Mouse (Mus musculus): ENCODE measurements around the gene Frmd8.

Gene Frmd8

DNA sequence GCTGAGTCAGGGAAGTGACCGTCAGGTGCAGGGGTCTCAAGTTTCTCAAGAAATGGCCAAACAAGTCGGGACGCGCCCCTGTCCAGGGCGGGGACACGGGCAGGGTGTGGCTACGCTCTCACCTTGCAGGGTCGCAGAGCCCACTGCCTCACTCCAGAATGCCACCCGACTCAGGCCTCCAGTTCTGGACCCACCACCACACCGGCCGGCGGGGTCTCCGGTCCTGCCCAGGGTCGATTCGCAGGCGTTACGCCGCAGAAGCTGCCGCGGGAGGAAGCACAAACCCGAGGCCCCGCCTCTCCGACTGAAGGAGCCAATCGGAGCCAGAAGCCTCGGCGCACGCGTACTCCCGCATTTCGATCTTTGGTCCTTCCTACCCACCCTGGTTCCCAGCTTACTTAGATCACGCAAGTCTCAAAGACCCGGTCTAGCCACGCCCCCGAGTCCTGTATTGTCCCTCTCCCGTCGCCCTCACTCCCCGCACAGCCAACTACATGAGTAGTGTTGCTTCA lies at the start of gene Frmd8:
TSS of gene Frmd8 (minus strand) at position 306 of the 512 bp plus-strand sequence.
- in situ Hi-C loops (cut with MboI), result no loop called here

DNA sequence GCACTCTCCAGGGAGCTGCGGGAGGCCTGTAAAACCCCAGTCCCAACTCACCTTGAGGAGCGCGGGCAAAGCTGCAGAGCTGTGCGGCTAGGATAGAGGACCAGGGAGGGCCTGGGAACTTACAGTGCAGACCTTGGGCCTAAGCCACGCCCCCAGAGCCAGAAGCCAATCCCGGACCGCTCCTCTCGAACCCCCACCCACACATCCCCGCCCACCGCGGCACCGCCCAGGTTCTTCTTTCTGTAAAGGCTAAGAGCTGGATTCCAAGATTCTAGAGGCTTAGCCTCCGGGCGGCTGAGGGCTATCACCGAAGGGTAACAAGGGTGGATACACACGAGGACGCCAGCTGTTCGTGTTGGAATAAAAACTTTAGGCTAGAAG lies 49.6 kb upstream of the Frmd8 start, which contains the start of gene Cdc42ep2:
TSS of gene Cdc42ep2 (minus strand) at position 104 of the 381 bp plus-strand sequence.
- in situ Hi-C loops (cut with MboI), result no loop called here

DNA sequence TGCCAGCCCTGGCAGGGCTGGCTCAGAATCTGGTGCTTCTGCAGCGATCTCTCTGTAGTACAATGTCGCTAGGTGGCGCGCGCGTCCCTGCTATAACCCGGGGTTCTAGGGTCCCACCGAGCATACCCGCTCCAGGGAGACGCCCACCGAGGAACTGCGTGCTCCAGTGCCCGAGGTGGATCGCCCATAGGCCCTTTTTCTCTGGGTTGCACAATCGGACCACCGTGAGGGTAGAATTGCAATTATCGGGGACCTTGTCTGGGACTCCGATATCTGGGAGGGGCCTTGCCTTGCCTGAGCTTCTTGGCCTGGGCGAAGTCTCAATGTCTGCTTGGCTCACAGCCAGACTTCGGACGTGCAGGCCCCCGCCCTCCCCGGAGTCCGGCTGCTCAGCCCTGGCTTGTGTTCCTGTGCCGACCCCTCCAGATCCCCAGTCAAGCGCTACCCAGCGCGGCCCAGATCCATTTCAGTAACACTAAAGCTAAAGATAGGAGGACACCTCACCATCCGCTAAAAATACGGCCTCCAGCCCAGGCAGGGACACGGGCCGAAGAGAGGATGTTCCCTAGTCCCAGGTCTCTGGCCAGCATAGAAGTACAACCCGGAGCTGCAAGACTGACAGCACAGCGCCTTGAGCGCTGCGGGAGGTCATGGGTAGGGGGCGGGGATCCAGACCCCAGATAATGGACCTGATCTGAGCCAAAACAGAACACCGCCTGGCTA lies 49.1 kb upstream of the Frmd8 start:
- in situ Hi-C loops (cut with MboI), result no loop called here

DNA sequence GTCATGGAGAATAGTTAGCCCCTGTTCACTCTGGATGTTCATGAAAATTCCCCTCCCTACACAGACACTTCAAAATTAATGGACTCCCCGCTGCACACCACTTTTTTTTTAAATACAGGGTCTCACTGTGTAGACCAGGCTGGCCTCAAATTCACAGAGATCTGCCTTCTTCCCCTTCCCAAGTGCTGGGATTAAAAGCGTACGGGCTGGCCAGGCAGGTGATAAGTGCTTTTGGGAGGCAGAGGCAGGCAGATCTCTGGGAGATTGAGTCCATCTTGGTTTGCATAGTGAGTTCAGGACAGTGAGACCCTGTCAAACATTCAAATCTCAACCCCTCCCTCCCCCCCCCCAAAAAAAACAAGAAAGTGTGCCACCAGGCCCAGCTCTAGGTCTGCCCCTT lies 47.9 kb upstream of the Frmd8 start:
- in situ Hi-C loops (cut with MboI), result no loop called here

DNA sequence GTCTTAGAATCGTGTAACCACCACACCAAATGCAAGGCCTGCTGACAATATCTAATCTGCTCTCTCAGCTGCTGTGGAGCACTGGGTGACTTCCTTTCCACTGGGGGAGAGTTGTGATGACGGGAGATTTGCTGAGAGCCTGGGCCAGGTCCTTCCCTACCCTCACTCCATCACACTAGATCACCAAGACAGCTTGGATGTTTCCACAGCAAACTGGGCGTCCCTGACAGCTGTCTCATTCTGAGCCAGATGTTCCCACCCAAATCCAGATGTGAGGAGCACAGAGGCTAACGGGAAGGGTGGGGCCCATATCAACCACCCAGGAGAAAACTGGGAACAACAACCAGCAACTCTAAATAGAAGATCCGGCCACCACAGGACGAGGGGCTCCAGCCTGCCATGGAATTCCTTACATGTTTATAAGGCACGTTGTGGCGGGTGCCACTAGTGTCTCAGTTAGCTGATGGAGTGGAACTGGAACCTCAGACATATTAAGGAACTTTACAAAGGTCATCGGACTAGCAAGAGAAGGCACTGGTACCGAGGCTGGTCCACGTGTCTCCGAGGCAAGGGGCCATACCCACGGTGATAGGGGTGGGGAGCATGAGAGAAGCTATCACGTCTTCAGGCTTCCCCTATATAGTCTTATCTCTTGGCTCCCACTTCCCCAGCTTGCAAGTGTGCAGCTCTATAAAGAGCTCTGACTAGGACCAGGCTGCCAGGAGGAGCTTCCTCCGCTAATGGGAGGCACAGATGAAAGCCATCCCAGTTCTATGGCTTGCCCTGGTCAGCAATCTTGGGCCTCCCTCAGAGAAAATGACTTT lies 47.3 kb upstream of the Frmd8 start:
- in situ Hi-C loops (cut with MboI), result no loop called here

DNA sequence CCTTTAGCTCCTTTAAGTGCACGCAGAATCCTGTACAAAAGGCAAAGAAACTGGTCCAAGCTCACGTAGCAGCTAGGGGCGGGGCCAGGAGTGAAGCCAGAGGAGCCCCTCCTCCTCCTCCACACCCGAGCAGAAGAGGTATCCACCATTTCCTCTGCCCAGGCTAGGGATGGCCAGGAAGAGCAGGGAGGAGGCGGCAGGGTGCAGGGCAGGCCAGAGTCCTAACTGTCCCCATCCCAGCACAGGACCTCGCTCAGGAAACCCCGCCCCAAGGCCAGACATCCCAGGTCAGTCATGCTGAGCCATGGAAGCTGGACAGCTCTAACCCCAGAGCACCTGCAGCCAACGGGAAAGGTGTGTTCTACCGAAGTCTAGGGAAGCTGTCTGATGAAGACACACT lies 46.6 kb upstream of the Frmd8 start:
- in situ Hi-C loops (cut with MboI), result no loop called here

DNA sequence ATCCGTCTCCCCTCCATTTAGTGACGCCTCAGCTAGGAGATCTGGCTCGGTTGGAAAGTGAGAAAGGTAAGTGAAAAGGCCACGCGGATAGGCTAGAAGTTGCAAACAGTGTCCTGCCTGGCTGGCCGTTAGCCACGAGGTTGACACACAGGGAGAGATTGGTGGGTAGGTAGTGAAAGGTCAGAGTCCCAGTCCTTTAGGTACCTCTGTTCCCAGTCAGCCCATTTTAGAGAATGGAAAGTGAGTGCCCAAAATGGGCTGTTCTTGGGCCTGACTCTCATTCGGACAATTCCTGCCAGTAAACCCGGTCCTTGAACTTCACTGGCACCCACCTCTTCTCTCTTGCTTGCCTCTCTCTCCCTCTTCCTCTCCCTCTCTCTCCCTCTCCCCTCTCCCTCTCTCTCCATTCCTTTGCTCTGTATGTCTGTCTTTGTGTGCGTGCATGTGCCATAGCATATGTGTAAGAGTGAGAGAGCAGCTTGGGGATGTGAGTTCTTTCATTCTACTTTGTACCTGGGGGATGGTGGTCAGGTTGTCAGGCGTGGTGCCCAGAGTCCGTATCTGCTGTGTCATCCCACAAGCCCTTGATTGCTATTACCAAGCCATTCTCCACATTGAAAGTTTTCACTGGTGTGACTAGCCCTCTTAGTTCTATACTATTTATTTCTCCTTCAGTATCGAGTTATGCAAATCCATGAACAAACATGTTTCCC lies 38.1 kb upstream of the Frmd8 start, which contains the start of gene Dpf2:
TSS of gene Dpf2 (minus strand) at position 4 of the 713 bp plus-strand sequence.
- in situ Hi-C loops (cut with MboI), result no loop called here

DNA sequence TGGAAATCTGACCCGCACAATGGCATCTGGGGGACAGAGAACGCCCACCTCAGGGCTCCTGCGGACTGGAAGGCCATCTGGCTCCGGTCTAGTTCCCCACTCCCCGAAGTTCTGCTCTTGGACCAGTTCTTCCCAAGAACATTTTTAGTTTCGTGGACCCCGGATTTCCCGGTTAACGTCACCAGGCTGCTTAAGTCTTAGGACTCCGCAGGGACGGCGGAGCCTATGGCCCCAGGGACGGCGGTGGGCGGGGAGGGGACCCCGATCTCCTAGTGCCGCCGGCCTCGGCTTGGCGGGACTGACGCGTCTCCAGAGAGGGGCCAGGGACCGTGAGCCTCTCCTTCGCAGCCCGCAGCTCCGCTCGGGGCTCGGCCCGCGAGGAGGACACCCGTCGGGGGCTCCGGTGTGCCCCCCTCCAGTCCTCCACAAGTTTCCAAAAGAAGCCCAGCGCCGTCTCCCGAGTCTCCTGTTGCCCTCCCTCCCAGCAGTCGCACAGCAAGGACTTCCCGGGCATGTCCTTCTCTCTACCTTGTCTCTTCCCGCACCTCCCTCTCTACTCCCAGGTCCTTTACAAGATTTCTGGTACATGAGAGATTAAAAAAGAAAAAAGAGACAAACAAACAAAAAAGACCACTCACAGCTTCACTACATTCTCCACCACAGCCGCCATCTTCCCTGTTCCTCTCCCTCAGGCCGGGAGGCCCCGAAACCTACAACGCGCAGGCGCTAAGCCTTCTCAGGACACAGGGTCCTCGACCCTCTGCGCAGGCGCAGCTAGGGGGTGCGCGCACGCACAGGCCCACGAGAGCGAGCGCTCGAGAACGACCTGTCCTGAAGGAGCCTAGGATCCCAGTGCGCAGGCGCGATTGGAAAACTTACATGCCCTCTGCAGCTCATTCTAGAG lies 37.3 kb upstream of the Frmd8 start:
- in situ Hi-C loops (cut with MboI), result no loop called here

DNA sequence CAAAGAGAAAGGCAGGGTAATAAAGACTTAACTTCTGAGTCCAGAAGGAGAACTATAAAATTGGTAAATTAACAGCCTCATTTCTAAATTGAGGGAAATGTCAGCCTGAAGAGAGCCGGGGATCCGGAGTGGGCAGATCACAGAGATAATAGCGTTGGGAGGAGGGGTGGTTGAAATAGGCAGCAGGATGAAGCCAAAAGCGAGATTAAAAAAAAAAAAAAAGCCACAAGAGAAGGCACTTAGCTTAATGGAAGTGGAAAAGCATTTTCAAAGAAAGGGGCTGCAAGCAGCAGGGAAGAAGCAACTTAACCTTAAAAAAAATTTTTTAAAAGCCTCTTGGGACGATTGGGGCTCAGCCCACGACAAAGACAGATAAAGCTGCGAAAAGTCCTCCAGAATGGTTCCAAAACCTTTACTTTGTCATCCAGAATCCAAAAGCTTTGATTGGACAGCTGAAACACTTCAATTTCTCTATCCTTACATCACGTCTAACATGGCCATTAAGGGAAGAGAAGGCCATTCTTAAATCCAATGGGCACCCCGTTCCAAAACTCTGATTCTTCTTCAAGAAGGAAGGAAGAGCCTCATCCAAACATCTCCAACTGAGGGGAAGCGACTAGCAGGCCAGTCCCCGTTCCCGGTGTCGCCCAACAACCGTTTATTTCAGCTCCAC lies 36.5 kb upstream of the Frmd8 start:
- in situ Hi-C loops (cut with MboI), result no loop called here

DNA sequence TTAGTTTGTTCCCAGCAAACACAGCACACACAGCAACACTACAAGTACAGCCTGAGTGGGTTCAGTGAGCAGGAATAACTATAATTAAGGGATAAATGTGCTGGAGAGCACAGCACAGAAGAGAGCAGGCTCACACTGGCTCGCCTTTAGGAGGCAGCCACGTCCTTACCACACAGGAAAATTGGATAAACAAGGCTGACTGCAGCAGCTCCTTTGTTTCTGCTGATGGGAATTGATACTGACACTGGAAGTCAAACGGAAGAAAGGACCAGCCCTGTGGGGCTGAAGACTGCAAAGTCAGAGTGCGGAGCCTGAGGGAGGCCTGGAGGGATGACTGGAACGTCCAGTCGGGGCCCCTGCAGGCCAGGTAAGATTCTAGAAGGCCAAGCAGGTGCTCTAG lies 35.1 kb upstream of the Frmd8 start:
- in situ Hi-C loops (cut with MboI), result no loop called here

DNA sequence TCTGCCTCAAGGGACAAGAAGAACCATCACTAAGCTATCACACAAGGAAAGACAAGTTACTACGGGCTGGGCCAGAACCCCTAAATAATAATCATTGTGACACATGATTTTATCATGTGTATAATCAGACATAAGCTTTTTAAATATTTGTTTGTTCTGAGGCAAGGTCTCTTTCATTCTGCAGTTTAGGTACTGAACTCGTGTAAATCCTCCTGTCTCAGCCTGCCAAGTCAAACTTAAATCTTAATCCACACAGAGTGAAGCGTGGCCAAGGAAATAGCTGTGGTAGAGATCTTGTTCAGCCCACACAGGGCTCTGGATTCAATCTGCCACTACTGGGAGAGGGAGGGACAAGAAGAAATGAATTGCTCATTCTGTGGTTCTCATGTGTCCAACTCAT lies 32.2 kb upstream of the Frmd8 start:
- in situ Hi-C loops (cut with MboI), result no loop called here

DNA sequence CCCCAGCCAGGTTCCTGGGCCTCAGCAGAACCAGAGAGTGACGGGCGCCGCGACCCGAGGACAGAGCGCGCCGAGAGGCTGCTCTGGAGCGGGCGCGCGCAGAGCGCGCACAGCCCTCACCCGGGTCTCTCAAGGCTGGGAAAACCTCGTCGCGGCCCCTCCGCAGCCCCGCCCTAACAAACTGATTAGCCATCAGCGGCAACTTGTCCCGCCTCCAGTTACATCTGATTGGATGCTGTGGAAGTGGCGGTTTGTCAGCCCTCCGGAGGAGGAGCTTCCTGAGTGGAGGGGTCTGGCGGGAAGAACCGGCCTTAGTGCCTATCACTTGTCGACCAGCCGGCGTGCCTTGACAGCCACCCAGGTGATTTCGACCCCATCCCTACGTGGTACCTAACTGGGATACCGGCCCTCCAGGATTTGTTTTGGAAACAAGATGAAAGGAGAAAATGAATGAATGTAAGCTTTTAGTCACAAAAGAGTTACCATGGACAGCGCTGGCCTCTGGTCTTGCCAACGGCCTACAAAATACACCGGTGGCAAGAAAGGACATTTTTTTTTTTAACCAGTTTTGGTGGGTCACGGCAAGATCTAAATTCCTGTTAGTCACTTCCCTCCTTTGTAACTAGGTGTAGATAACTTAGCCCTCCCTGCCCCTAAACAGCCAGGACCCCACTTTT lies 19.1 kb upstream of the Frmd8 start, which contains the start of gene Tigd3:
TSS of gene Tigd3 (minus strand) at position 148 of the 677 bp plus-strand sequence.
- in situ Hi-C loops (cut with MboI), result no loop called here

DNA sequence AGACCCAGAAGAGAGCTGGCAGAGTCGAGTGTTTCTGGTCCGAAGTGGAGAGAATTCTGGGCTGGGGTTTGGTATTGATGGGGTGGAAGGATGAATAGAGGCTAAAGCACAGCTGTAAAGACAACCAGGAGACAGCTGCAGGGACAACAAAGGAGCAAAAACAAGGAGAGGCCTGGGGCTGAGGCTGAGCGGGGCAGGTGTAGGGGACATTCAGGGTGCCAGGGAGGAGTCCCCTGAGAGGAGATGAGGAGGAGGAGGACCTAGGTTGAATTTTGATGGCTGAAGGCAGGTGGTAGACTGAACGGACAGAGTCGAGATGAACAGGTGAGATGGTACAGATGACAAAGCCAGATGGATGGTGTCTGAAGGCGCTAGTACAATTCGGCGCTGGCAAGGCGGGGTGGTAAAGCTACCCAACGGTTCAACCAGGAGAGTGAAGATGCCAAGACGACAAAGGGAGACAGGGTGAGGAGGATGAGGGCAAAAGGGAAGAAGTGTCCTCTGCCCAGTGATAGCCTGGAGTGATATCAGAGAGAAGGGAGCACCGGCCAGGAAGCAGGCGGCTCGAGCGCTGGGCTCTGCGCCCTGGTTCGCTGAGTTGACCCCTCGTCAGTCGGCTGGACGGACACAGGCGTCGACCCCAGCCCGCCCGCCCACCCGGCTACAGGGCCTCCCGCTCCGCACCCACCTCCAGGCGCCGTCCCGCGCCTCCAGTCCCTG lies 18.4 kb upstream of the Frmd8 start:
- in situ Hi-C loops (cut with MboI), result no loop called here

DNA sequence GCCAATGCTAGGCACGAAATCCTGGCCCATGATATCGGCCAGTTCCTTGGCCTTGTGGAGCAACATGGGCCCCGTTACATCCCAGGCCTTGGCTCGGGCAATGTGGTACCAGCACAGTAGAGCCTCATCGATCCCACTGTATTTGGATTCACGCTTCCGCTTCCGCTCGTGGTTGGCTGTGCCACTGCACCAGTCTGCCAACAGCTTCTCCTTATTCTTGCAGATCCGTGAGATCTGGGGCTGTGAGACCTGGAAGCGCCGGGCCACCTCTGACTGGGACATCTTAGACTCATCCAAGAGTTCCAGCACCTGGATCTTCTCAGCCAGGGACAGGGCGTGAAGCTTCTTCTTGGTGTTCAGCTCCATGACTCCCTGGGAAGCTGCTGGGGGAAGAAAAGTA lies 17.7 kb upstream of the Frmd8 start:
- in situ Hi-C loops (cut with MboI), result no loop called here

DNA sequence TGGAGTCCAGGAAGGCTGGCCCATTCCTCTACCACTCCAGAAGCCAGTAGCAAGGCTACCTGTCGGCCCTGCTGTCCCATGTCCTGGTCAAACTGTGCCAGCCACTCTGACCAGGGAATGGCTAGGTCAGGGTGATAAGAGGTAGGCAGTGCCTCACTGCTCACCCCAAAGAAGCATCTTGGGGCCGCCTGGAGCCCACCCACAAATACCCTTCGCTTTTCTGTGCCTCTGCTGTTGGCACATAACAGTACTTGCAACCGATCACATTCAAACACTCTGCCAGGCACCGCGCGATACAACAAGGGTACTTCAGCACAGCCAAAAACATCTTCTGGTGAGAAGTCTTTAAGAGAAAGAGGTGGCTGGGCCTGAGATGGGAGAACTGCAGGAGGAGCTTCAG lies 17.2 kb upstream of the Frmd8 start:
- in situ Hi-C loops (cut with MboI), result no loop called here

DNA sequence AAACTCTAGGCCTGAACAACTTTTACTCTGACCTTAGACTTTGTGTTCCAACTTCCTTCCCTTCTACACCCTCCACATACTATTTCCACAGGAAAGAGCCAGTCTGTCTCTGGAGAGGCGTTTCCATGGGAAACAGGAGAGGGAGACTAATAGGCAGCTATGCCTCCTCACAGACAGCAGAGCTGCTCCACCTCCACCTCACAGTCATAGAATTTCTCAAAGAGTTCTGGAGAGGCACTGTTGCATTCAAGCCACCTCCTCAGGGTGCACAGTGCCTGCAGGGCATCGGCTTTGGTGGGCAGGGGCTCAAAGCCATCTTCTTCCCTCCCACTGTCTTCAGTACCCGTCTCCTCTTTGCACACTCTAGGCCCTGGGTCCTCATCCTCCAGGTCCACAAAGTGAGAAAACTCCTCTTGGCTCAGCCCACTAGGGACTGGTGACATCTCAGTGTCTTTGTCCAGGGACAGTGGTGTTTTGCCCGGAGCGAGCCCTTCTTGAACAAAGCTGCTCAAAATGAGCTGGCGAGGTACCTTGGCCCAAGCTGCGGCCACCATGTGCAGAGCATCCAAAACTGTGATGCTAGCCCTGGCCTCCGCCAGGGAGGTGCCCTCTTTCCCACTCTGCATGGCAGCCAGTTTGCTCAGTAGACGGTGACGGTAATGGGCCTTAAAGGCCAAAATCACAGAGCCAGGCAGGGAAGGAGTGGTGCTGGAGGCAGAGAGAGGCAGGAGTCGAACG lies 16.6 kb upstream of the Frmd8 start:
- in situ Hi-C loops (cut with MboI), result no loop called here

DNA sequence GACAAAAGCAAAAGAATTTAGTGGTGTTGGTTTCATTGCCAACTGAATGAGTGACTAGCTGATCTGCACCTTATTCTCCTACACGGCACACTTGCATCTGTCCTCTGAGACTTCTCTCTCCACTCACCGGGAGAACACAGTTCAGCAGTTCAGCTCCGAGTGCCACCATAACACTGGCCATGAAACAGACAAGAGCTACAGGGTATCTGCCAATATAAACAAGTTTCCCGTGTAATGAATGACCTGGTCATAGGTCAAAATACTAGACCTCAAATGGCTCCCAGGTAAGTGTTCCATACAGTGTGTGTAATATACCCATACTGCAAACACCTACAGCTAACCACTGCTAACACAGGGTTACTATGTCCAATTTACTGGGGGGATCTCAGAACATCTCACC lies 14.1 kb upstream of the Frmd8 start:
- in situ Hi-C loops (cut with MboI), result no loop called here

DNA sequence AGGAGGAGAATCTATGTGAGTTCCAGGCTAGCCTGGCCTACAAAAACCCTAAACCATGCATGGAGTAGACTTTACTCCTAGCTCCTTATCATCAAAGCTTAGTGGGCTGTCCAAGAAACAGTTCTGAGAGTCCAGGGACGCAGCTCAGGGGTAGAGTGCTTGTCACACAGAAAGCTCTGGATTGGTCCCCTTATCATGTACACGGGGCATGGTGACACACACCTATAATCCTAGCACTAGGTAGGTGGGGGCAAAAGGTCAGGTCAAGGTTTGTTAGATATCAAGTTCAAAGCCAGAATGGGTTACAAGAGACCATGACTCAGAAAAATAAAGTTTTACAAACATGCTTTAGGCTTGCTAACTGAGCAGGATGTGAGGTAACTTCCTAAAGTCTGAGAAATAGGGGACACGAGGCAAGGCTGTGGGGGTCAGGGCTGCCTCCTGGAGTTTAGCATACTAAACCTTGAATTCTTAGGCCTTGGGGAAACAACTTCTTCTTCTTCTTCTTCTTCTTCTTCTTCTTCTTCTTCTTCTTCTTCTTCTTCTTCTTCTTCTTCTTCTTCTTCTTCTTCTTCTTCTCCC lies 12.3 kb upstream of the Frmd8 start:
- in situ Hi-C loops (cut with MboI), result no loop called here

All from mature B cell (primary cell).